Mouse (Mus musculus): ENCODE data around the gene Ranbp6.

- TF ChIP-seq CTCF (IDR thresholded peaks at IDR 0.05): no peak
- no peak for TF ChIP-seq EP300 (IDR thresholded peaks at IDR 0.05)
Measured at GRCm38 (mm10) chr19:29838171-29838570, 25.4 kb upstream of the Ranbp6 start.

All from lung, postnatal 0 days (tissue).